Mouse (Mus musculus): ENCODE data around the gene Simc1. TPM values are rescaled to one million over a fixed set of nuclear protein-coding genes. Genes with fewer than 3 reads are reported as not detected.

Gene Simc1
- polyA plus RNA-seq (2015; fragmentation: Nextera tagmentation; extraction: Ambion mirVana), result 2.1 and 2.2 TPM in 2 replicates

GRCm38 (mm10) chr13:54503604-54504521 lies at the start of gene Simc1:
Gene Simc1 (plus strand): TSS chr13:54503779.
- ATAC-seq, result peak; percentile 93
- Histone ChIP-seq H3K27ac (ENCODE audit: low read depth, low read length) (peak within 1 kb of the TSS; percentile 62), H3K27me3 (replicated peaks; ENCODE audit: control insufficient read depth, insufficient read depth, low read length) (no peaks in the 10 kb centered on the region)

GRCm38 (mm10) chr13:54457062-54457461 lies 46.5 kb upstream of the Simc1 start:
- Histone ChIP-seq H3K9ac (ENCODE audit: low read depth, low read length) (no peak overlapping the region), H3K4me2 (replicated peaks; ENCODE audit: low read depth) (no peak overlapping the region), H3K27ac (ENCODE audit: low read depth, low read length) (no peak overlapping the region), H3K9me3 (ENCODE audit: control insufficient read depth) (no peaks in the 10 kb centered on the region), H3K36me3 (ENCODE audit: control insufficient read depth, insufficient read depth) (peaks cover 53% of the 10 kb centered on the region), H3K4me1 (replicated peaks; ENCODE audit: control insufficient read depth, insufficient read depth, low read length) (no peaks in the 10 kb centered on the region), H3K4me3 (ENCODE audit: low read depth, low read length) (no peak overlapping the region), H3K27me3 (replicated peaks; ENCODE audit: control insufficient read depth, insufficient read depth, low read length) (no peaks in the 10 kb centered on the region)
- TF ChIP-seq CTCF (IDR thresholded peaks at IDR 0.05; ENCODE audit: low read depth), result peak; percentile 75
- ATAC-seq, result no peak; the same call in 1 of the 2 replicates
- WGBS, result 48% methylated on average over 2 of the region's 2 CpGs

More at GRCm38 (mm10) chr13:54503604-54504521, at the start of gene Simc1:
- H3K9me3 ChIP-seq (ENCODE audit: control insufficient read depth), result no peaks in the 10 kb centered on the region
- peak within 1 kb of the TSS; percentile 53 for H3K9ac ChIP-seq (ENCODE audit: low read depth, low read length)
- peak within 1 kb of the TSS; percentile 97 for H3K4me2 ChIP-seq (replicated peaks; ENCODE audit: low read depth)
- no peaks in the 10 kb centered on the region for H3K36me3 ChIP-seq (ENCODE audit: control insufficient read depth, insufficient read depth)
- H3K4me3 ChIP-seq (ENCODE audit: low read depth, low read length), result peak within 1 kb of the TSS; percentile 70
- H3K4me1 ChIP-seq (replicated peaks; ENCODE audit: control insufficient read depth, insufficient read depth, low read length), result 0 out of 2 replicates have a peak, but pooled peaks cover 3% of the 10 kb centered on the region
- WGBS, result under 1% methylated on average over 97 of the region's 105 CpGs
- TF ChIP-seq CTCF (IDR thresholded peaks at IDR 0.05; ENCODE audit: low read depth), result no peak

DNA sequence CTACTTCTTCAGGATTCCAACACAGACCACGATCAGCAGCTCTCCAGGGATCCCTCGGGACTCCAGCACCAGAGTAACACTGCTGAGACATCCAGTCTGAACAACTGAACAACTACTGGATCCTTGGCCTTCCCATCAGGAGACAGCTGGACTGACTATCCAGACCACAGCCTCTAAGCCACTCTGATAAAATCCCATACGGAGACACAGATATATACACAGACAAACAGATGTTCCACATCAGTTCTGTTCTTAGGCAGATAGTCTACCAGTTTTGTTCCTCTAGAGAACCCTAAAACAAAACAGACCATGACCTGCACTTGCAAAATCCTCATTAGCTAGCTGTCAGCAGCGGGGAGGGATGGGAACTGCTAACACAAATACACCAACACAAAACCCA lies 44.3 kb upstream of the Simc1 start:
- Histone ChIP-seq H3K27ac (ENCODE audit: low read depth, low read length) (no peak overlapping the region), H3K4me2 (replicated peaks; ENCODE audit: low read depth) (no peak overlapping the region), H3K9me3 (ENCODE audit: control insufficient read depth) (no peaks in the 10 kb centered on the region), H3K4me1 (replicated peaks; ENCODE audit: control insufficient read depth, insufficient read depth, low read length) (no peaks in the 10 kb centered on the region), H3K4me3 (ENCODE audit: low read depth, low read length) (no peak overlapping the region), H3K27me3 (replicated peaks; ENCODE audit: control insufficient read depth, insufficient read depth, low read length) (no peaks in the 10 kb centered on the region), H3K9ac (ENCODE audit: low read depth, low read length) (no peak overlapping the region), H3K36me3 (ENCODE audit: control insufficient read depth, insufficient read depth) (peaks cover 66% of the 10 kb centered on the region)
- TF ChIP-seq CTCF (IDR thresholded peaks at IDR 0.05; ENCODE audit: low read depth), result no peak
- ATAC-seq, result no peak
- 75% methylated on average over 4 of the region's 4 CpGs for WGBS

DNA sequence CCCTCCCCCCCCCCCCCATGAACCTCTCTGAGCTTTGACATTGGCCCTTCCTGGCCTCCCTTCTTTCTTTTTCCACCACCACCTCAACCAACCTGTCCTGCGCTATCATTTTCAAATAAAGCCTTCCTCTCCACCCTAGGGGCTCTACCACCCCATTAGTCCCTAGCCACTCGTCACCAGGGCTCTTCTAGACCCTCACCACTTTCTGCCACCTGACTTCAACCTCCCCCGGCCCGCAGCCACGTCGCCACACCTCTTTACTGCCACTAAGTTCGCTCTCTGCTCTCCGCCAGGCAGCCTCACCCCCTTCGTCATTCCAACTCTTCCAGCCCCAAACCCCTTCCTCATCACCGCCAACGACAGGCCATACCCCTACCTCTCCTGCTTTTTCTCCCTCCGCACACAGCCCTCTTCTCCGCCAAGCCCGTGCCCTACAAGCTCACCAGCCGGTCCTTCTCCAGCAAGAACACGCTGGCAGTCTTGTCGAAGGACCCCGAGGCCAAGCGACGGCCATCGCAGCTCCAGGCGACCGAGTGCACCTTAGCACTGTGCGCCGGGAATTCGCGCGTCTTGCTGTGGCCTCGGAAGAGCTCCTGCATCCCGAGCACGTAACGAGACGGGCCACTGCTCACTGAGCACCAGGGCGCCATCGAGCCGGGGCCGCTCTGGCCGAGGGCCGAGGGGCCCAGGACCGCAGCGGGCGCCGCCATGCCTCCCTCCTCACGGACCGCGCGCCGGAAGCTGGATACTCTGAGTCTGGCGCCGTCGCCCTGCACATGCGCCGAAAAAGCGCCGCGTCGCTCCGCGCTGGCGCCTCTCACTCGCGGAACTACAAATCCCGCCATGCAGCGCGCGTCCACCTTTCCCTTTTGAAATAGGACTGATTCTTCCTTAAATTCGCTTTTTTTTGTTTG lies 35.2 kb upstream of the Simc1 start, which contains the start of gene Thoc3:
Gene Thoc3 (minus strand): TSS at position 752 of the 914 bp plus-strand sequence.
- ATAC-seq, result peak; percentile 94
- H3K27me3 ChIP-seq (replicated peaks; ENCODE audit: control insufficient read depth, insufficient read depth, low read length), result no peaks in the 10 kb centered on the region
- peak within 1 kb of the TSS; percentile 82 for H3K4me3 ChIP-seq (ENCODE audit: low read depth, low read length)
- H3K27ac ChIP-seq (ENCODE audit: low read depth, low read length), result peak within 1 kb of the TSS; percentile 57; the same call in 1 of the 2 replicates
- peak within 1 kb of the TSS; percentile 63 for H3K9ac ChIP-seq (ENCODE audit: low read depth, low read length)
- peak within 1 kb of the TSS; percentile 77 for H3K4me2 ChIP-seq (replicated peaks; ENCODE audit: low read depth)
- TF ChIP-seq CTCF (IDR thresholded peaks at IDR 0.05; ENCODE audit: low read depth), result 0 out of 2 replicates have a peak, but pooled peaks have one; percentile 5
- 0 out of 2 replicates have a peak, but pooled peaks cover 2% of the 10 kb centered on the region for H3K9me3 ChIP-seq (ENCODE audit: control insufficient read depth)
- peaks cover 34% of the 10 kb centered on the region for H3K36me3 ChIP-seq (ENCODE audit: control insufficient read depth, insufficient read depth)
- under 1% methylated on average over 65 of the region's 67 CpGs for WGBS
- H3K4me1 ChIP-seq (replicated peaks; ENCODE audit: control insufficient read depth, insufficient read depth, low read length), result no peaks in the 10 kb centered on the region

DNA sequence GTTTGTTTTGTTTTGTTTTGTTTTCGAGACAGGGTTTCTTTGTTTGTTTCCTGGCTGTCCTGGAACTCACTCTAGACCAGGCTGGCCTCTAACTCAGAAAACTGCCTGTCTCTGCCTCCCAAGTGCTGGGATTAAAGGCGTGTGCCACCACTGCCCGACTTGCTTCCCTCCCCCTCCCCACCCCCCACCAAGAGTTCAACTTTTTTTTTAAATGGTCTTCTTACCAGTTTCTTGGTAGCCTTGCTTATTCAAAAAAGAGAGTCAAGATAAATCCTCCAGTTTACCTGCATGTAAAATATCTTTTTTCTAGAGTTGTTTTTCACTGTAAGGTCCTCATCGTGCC lies 34.6 kb upstream of the Simc1 start:
- 16% methylated on average over 4 of the region's 4 CpGs for WGBS
- Histone ChIP-seq H3K9me3 (ENCODE audit: control insufficient read depth) (0 out of 2 replicates have a peak, but pooled peaks cover 2% of the 10 kb centered on the region), H3K27me3 (replicated peaks; ENCODE audit: control insufficient read depth, insufficient read depth, low read length) (no peaks in the 10 kb centered on the region), H3K4me2 (replicated peaks; ENCODE audit: low read depth) (peak overlapping the region; percentile 77), H3K9ac (ENCODE audit: low read depth, low read length) (no peak overlapping the region; the same call in 1 of the 2 replicates), H3K27ac (ENCODE audit: low read depth, low read length) (no peak overlapping the region), H3K36me3 (ENCODE audit: control insufficient read depth, insufficient read depth) (peaks cover 28% of the 10 kb centered on the region), H3K4me1 (replicated peaks; ENCODE audit: control insufficient read depth, insufficient read depth, low read length) (no peaks in the 10 kb centered on the region), H3K4me3 (ENCODE audit: low read depth, low read length) (peak overlapping the region; percentile 82)
- ATAC-seq, result peak; percentile 64
- TF ChIP-seq CTCF (IDR thresholded peaks at IDR 0.05; ENCODE audit: low read depth), result no peak
